Mouse (Mus musculus) adrenal gland, postnatal 36 days (tissue): ENCODE data around the gene Ror2. TPM values are rescaled to one million over a fixed set of nuclear protein-coding genes. Genes with fewer than 3 reads are reported as not detected.

Source experiments
- DNase-seq, 2 experiments: peaks; one replicate each; pipeline ENCODE4 v3.0.0; 2021; ENCODE audit warnings: mixed read lengths in 1 of 2
- total RNA-seq, 2 experiments: library from RNA; stranded (reverse); gene quantifications; 2 replicates each; pipeline ENCODE4 v1.2.3; 2021

Ror2 gene
- total RNA-seq, 2 experiments from 2014 or later = 5.3 to 7.6 TPM

DNA sequence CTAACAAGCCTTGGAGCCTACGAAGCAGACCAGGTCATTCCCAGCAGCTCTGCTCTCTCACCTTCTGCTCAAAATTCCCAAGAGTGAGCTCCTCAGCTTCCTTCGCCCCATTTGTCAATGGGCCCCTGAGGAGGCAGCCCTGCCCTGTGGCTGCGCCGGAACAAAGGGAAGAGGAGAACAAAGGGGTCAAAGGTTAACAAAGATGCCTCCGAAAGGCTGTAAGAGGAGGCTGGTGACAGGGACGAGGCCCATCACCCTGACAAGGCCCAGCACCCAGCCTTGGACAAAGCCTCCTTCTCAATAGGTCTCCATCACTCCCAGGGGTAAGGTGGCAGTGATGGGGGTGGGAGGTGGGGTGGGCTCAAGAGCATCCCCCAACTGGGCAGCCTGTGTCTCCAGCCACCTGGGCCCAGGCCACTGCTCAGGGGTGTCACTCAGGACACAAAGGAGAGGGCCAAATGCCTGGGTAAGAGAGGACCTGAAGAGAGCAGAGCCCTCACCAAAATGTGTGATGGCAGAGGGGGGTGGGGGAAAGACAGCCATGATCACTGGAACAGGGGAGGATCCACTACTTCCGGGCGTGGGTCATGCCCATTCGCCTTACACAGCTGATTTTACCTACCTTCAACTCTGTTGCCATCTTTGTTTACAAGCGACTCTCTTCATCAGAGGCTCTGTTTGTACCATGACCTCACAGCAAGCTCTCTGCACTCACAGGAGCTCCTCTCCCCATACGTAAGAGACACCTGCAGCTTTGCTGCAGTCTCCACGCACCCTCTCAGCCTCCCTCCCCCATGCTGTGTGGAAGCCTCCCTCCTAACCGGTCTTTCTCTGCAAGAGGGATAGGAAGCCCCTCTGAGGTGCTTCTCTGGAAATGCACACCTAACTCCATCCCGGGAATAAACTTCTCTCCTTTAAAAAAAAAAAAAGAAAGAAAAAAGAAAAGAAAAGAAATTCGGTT lies 51.8 kb downstream of the Ror2 start:
- DNase-seq = no peak

DNA sequence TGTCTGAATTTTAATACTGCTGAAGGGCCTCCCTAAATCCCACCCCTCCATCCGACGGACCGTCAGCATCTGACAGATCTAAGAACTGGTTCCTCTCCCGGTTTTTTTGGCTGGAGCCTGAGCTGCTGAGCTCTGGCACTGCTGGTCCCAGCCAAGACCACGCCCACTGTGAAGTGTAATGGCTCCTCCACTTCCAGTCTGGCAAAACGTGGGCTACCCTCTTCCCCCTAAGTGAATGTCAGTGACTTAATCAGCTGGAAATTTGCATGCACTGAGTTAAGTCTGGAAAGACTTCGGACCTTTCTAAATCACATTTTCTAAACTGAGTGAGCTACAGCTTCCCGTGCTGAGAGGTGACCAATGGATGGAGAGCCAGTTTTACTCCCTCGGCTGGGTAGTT lies 52.5 kb downstream of the Ror2 start:
- no peak for DNase-seq

DNA sequence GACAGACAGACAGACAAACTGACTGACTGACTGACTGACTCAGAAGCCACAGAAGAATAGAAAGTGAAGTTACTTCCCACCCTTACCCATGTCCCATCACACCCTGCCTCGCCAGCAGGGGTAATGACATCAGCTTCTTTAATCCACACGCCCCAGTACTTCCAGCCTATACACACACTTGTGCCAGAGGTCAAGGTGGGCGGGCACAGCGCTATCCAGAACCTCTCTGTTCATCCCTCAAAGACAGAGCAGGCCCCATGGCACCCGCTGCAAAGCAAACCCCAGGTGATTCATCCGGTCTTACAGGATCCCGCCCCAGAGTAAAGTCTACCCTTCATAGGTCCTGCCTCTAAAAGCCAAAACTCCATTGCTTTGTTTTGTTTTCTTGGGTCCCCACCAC lies 53.5 kb downstream of the Ror2 start:
- DNase-seq = no peak

DNA sequence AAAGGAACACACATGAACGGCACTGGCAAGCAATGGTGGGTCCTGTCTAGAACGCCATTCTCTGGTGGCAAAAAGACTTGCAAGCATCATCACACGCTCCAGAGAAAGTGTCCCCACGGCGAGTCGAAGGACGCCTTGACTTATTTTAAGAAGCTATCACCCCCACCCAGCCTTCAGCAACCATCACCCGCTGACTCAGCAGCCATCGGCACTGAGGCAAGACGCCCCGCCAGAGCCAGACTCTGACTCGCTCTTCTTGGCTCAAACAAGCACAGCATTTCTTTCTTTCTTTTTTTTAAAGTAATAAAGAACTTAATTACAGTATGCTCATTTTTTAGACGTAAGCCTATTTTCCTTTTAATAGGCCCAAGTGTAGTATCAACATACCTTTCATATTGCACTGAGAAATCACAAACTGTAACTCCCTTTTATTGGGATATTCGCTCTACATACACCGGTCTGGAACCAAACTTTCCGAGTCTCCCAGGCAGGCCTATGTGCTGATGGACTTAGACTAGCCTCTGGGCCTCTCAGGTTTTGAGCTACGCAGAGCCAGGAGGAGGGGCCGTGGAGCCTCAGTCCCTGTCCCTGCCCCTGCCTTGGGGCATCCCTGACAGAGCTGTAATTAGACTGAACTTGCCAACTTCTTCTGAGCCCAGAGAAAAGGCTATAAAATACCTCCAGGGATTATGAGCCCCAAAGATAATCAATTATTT lies 55.3 kb downstream of the Ror2 start:
- peak; percentile 49 to 59 for DNase-seq

DNA sequence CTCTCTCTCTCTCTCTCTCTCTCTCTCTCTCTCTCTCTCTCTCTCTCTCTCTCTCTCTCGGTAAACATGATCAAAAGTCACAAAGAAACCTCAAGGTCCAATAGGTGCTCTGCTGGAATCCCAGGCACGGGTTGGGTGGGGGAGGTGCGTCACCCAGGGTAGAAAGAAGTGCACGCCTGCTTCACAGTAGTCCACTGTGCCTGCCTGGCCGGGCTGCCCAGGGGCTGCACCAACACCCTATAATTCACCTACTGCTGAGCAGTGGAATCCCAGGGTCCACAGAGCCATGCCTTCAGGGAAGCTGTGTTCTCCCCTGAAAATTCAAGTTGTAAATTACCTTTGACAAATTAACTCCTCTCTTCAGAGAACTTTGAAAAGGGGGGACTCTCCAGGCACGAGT lies 58.9 kb downstream of the Ror2 start:
- no peak for DNase-seq

DNA sequence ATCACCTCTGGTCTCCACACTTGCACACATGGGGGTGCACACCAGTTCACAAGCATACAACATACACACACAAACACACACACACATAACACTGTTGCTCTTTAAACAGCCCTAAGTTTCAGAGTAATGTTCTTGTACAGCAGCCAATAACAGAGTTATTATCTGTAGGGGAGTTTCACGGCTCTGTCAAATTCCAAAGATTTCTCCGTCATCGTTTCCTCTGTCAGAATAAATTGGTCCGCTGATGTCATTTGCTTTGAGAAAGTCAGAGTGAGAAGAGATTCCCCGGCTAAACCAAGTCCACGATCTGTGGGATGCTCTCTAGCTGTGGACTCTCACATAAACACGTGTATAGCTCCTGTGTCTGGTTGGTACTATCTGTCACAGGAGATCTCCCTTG lies 59.5 kb downstream of the Ror2 start:
- DNase-seq = no peak

DNA sequence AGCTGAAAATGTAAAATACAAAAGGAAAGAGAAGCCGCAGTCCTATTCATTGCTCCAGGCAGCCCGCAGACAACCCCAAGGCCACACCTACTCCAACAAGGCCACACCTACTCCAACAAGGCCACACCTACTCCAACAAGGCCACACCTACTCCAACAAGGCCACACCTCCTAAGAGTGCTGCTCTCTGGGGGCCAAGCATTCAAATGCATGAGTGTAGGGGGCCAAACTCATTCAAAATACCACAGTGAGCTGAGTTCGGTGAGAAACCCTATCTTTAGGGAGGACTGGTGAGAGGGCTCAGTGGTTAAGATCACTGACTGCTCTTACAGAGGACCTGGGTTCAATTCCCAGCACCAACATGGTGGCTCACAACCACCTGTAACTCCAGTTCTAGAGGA lies 60.0 kb downstream of the Ror2 start:
- no peak for DNase-seq

DNA sequence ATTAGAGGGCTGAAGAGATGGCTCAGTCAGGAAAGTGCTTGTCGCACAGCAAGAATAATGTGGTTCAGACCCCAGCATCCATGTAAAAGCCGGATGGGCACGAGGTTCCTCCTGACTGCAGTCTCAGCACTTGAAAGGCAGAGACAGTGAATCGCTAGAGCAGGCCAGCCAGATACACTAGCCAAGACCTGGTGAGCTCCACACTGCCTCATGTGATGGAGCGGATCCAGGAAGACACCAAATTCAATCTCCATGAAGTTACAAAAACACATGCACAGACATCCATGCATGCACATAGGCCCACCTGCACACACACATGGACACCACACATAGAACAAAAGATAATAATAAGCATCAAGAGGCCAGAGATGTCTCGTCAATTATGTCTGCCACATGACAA lies 64.7 kb downstream of the Ror2 start:
- no peak for DNase-seq

DNA sequence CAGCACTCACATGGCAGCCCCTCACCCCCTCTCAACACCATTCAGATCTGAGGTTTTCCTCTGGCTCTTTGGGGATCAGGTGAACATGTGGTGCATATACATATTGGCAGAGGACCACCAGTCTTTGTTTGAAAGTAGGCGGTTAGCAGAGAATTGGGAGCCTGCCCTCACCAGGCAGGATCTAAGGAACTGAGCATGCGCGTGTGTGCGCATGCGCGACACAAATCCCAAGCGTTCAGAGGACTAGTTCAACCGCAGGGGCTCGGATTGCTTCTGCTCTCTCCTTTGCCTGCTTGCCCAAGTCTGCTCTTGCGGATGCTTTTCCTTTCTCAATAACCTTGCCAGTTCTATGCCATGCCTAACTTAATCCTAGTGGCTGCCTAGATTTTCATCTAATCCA lies 66.0 kb downstream of the Ror2 start:
- DNase-seq = no peak

DNA sequence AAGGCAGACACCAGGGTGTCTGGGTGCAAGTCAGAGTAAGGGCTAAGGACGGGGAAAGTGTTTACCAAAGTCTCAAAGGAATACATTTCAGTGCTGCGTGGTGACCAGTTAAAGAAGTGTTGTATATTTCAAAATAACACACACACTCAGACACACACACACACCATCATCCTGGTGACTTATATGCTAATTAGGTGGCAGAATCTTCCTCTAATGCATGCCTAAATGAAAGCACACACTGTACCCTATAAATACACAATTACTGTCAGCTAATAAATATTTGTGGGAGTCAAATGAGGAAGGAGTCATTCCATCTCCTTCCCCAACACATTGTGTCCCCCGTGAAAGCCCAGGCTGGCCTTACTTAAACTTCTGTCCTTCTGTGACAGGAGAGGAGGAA lies 66.5 kb downstream of the Ror2 start:
- no peak for DNase-seq

DNA sequence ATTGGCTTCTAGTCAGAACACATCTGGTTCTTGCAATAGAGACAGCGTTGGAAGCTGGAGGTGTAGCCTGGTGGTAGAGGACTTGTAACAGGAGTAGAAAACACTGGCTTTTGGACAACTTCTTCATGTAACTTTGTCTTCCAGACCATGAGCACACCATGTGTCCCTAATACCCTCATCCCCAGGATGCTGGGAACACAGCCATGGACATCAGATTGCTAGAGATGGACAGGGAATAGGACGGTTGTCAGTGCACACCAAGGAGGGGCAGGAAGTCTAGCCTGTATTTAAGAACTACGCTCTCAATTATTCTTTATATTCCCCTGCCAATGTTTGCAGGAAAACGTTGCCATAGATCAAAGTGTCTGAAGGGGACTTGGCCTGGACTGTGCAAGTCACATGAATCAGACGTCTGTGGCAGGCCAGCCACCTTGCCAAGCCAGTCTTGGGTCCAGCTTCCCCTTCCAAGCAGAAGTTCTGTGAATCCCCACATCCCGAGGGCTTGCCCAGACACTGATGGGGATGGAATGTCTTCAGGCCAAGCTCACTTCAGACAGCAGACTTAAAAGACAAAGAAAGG lies 68.4 kb downstream of the Ror2 start:
- peak; percentile 22 to 39 for DNase-seq

DNA sequence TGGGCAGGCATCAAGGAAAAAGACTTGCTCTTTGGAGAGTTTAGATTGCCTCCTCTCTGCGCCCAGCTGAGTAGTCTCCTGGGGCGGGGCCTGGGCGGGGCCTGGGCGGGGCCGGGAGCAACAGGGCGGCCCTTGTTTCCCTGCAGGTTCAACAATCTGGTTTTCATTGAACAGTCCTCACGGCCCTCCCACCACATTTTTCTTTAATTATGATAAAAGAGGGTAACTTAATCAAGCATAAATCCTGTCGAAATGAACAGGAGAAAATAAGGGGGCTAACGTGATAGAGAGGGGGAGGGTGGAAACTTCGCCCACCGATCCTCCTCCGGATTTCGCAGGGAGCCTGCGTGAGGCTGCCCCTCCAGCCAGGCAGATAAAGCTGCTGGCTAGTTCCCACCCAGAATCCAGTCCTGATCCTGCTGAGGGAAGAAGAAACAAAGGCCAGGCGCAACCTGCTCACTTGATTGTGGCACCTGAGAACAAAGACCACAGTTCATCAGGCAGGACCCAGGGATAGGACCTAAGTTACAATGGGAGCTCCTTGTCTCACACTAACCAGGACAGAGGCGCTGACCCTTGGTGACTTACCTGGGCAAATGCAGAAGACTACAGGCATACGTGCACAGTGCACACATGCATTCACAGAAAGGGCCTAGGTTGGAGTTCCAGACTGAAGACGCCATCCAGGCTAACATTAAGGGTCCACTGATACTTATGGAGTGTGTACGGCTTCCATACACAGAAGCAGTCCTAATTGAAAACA lies 73.8 kb downstream of the Ror2 start:
- peak in 1 of 2 experiments; percentile 39 for DNase-seq

DNA sequence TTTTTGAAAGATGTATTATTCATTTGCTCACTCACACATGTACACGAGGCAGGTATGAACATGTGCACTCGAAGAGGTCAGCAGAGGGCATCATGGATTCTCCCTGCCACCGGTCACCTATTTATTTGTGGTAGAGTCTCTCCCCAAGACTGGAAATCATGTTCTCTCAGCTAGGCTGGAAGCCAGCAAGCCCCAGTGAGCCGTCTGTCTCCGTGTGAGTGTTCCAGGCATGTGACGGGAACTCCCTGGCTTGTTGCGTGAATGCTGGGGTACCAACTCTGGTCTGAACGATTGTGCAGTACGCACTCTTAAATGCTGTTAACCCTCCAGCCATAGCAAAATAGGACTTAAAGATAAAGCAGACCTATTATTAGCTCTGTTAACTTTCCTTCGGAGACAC lies 77.4 kb downstream of the Ror2 start:
- DNase-seq = no peak

DNA sequence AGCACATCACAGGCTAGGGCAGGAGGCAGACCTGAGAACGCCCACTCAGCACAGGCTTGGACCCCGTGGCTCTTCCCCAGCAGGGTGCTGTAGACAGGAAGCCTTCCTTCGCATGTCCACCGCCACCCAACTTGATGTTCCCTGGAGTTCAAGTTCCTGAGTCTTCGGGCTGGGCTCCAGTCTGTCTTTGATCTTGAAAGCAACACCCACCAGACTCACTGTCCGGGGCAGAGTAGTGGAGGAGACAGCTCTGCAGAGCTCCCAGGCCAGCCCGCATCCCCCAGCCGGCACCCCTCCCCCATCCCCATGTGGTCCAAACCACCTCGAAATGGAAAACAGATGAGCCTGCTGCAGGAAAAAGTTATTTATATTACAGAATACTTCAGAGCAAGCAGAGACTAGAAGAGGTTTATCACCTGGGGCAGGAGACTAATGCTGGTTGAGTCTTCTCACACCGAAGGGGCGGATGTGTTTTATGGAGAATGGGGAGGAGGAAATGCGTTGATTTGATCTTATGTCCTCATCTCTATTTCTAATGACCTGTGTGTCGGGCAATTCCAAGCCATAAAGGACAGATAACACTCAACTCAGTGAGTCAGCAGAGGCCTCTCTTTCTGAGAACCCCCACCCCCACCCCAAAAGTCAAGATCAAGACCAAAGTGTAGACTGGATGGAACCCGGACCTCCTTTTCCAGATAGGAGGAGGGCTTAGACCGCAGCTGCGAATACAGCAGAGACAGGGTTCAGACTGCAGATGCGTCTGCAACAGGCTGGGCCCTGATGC lies 80.6 kb downstream of the Ror2 start:
- DNase-seq = no peak

DNA sequence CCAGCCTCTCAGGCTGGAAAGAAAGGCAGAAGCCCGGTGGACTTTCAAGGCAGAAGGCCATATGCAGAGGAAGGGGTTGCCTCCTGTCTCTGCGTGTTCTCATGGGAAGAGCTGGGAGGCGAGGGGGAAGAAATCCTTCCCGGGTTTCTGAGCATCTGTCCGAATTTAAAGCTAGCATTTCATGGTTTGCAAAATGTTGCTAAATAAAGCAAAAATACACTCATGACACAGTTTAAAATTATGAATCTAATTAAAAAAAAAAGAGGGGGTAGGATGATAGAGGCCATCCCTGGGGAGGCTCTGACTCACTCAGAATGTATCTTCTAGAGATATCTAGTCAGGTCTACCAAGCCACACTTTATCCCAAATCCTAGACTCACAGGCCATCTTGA lies 83.5 kb downstream of the Ror2 start:
- DNase-seq = no peak

DNA sequence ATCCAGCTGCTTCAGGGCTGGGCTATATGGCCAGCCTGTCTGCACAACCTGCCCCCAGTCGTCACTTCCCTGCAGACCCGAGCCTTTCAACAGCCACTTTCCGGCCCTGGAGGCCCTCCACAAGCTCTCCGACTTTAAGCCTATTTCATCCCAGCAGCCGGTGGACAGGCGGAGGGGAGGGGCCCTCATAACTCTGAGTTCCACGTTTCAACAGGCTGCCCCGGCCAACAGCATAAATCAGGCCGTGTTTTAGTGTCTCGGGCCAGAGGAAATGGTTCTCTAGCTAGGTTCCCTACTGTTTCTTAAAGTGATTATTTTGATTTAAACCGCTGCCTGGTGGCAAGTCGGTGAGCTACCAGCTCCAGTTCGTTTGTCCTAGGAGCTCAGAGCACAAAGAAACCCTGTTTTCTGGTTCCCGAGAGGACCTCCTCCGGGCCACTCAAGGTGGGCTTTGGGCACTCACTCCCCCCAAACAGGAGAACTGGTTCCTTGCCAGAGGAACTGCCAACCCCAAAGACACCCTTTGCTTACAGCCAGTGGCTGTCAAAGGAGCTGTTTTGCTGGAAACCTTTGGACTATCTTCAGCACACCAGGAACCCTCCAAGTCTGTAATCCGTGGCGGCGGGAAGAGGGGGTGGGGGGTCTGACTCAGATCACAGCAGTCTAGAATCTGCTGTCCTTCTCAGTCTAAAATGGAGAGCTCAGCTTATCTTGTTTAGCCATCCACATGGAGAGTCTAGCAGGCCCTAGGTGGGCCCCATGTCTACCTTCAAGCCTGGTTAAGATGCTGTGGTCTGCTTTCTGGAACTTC lies 84.1 kb downstream of the Ror2 start:
- peak; percentile 50 to 69 for DNase-seq

DNA sequence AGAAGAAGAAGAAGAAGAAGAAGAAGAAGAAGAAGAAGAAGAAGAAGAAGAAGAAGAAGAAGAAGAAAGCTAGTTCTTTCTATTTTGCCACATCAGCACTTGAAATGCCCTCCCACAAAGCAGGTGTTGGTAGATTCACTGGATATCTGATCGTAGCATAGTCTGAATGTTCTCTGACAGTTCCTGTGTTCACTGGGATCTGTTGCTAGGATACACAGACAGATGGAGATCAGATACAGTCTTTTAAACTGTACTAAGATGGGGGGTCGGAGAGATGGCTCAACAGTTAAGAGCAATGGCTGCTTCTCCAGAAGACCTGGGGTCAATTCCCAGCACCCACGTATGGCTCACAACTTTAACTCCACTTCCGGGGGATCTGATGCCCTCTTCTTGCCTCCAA lies 85.8 kb downstream of the Ror2 start:
- DNase-seq = no peak

DNA sequence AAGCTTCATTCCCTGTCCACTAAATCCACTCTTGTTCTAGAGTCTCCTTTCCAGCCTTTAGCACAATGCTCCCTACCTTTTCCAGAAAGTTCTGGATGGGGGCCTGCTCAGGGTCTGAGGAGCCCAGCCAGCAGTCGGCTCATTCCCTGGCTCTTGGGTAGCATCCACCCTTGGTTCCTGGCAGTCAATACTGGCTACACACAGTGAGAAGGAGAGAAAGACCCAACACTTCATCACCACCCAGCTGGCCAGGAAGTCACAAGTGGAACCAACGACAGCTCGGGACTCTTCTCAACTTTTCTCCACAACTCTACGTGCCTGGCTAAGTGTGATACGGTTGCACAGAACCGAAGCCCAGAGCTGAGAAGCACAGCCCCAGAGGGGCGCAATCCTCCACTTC lies 86.7 kb downstream of the Ror2 start:
- DNase-seq = no peak

DNA sequence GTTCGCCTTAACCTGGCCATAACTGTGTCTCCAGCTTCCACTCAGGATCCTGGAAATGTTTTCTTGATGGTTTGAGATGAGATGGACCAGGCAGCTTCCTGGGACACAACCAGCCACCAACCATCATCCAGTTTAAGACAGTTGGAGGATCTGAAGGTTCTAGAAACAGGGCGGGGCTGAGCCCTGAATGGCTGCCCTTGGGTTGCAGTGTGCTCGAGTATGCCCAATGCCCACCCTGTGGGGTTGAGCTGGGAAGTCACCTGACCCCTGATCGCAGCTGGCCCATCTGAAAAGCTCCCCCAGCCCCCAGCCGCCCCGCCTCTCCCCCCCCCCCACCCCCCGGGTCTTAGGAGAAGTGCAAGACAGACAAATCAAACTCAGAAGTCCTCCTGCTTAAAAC lies 89.2 kb downstream of the Ror2 start:
- no peak for DNase-seq

DNA sequence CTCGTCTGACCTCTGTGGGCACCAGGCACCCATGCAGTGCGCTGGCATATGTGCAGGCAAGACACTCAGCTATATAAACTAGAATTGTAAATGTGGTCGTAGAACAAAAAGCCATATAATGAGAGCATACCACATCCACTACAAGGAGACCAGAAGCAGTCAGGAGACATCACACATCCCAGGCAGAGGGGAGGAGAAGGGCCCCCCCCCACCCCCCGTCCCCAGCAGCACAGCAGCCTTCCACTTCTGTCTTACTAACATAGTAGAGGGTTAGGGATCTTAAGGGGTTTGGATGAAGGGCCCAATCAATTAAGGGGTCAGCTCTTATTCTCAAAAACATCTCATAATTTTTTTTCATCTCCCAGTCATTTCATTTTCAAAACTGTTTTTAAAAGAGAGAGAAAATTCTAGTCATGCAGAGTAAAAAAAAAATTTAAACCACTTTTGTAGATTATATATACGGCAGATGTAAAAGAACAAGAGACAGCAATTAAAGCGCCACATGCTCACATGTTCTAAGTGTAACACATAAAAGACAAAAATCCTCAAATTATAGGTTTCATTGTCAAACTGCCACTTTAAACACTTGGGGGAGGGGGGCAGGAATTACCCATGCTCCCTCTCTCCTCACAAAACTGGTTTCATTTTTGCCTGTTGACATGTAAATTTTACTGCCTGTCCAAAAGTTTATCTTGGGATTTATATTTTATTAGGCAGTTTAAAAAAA lies 89.8 kb downstream of the Ror2 start:
- no peak for DNase-seq
